Comparison of ENCODE assay signal across 29 mouse cellular contexts in the genomic region with DNA sequence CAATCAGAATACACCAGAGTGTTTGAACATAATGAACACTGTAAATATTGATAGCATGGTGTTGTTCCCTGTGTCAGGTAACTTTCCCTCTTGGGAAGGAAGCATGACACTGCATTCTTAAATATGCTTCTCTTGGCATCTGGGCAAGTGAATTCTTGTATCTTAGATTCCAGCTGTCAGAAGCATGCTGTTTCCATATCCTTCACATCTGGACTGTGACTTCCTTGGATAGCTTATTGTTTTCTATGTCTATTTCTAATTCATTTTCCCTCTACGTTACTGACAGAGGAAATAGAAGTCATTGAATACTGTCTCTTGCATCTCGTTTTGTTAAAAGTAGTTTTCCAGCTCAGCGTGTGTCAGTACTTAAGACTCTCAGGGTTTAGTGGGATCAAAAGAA. TPM values are rescaled to one million over a fixed set of nuclear protein-coding genes. Genes with fewer than 3 reads are reported as not detected.
DNase-seq lines count a peak whose midpoint lies in the region; ATAC-seq and TF ChIP-seq lines count a peak whose summit lies in the region.
"Had no signal": no experiment of that assay in that cellular context is flagged by ENCODE, and none has a peak within 500 bp of the region (broad histone marks: within the 10 kb centered on the region; RNA-seq: fewer than 3 reads in every experiment).

No protein-coding gene starts in this region.

- TF ChIP-seq EP300 in heart, adult 2 months (IDR thresholded peaks at IDR 0.05; ENCODE audit: insufficient read depth, low read depth, low read length): no peak

- WGBS in heart, adult 2 months: 29% methylated on average over 3 of the region's 3 CpGs
- WGBS in kidney, postnatal 0 days: 54% methylated on average over 3 of the region's 3 CpGs
- WGBS in kidney, embryonic 16.5 days: 60% methylated on average over 3 of the region's 3 CpGs
- 39% methylated on average over 3 of the region's 3 CpGs for WGBS in lung, embryonic 16.5 days

- H3K9me3 ChIP-seq in kidney, postnatal 0 days (replicated peaks; ENCODE audit: low read length): no peaks in the 10 kb centered on the region
- no peaks in the 10 kb centered on the region for H3K9me3 ChIP-seq in kidney, embryonic 16.5 days (ENCODE audit: low read length)
- H3K9me3 ChIP-seq in lung, embryonic 16.5 days (ENCODE audit: control insufficient read depth, low read length): no peaks in the 10 kb centered on the region
- H3K9me3 ChIP-seq: embryonic facial prominence, embryonic 12.5 days; forebrain, embryonic 13.5 days; hindbrain, embryonic 13.5 days; limb, embryonic 12.5 days; liver, embryonic 13.5 days; stomach, embryonic 15.5 days had no signal

- intact Hi-C loops in heart, adult 2 months (cut with DNase I): loop anchor here (10.0 kb wide), 2 partner anchors 265 to 745 kb away; a partner anchor contains a TSS

- no peak overlapping the region for H3K4me3 ChIP-seq in heart, adult 2 months
- no peak overlapping the region for H3K4me3 ChIP-seq in kidney, postnatal 0 days (replicated peaks; ENCODE audit: low read depth, low read length)
- H3K4me3 ChIP-seq in kidney, embryonic 16.5 days (ENCODE audit: low read length): no peak overlapping the region
- no peak overlapping the region for H3K4me3 ChIP-seq in lung, embryonic 16.5 days (ENCODE audit: low read length)
- H3K4me3 ChIP-seq in embryonic fibroblast, embryonic 13.5 days (ENCODE audit: insufficient read depth, low read length): no peak overlapping the region
- H3K4me3 ChIP-seq: embryonic facial prominence, embryonic 12.5 days; forebrain, embryonic 13.5 days; hindbrain, embryonic 13.5 days; layer of hippocampus, adult 2 months; left cerebral cortex, adult 2 months; limb, embryonic 12.5 days; liver, embryonic 13.5 days; stomach, embryonic 15.5 days had no signal

- TF ChIP-seq CTCF in heart, adult 2 months (IDR thresholded peaks at IDR 0.05): no peak
- TF ChIP-seq CTCF in kidney, postnatal 0 days (IDR thresholded peaks at IDR 0.05; ENCODE audit: low read depth): no peak
- TF ChIP-seq CTCF in embryonic fibroblast, embryonic 13.5 days (IDR thresholded peaks at IDR 0.05; ENCODE audit: borderline replicate concordance, insufficient read depth, low read length): no peak

- peaks cover 5% of the 10 kb centered on the region; the same call in 1 of the 2 replicates for H3K79me2 ChIP-seq in heart, adult 2 months (replicated peaks; ENCODE audit: control insufficient read depth, insufficient read depth, low read length)

- no peak overlapping the region for H3K9ac ChIP-seq in heart, adult 2 months (ENCODE audit: low read depth, low read length)
- no peak overlapping the region for H3K9ac ChIP-seq in kidney, postnatal 0 days (ENCODE audit: low read depth, low read length)
- no peak overlapping the region for H3K9ac ChIP-seq in kidney, embryonic 16.5 days (replicated peaks; ENCODE audit: low read length)
- no peak overlapping the region for H3K9ac ChIP-seq in lung, embryonic 16.5 days (ENCODE audit: low read length)
- H3K9ac ChIP-seq: embryonic facial prominence, embryonic 12.5 days; forebrain, embryonic 13.5 days; hindbrain, embryonic 13.5 days; limb, embryonic 12.5 days; liver, embryonic 13.5 days; stomach, embryonic 15.5 days had no signal

- no peak overlapping the region for H3K4me2 ChIP-seq in kidney, postnatal 0 days (ENCODE audit: low read length)
- no peak overlapping the region for H3K4me2 ChIP-seq in kidney, embryonic 16.5 days (replicated peaks; ENCODE audit: low read depth, low read length)
- H3K4me2 ChIP-seq in lung, embryonic 16.5 days (ENCODE audit: low read depth, low read length): no peak overlapping the region
- H3K4me2 ChIP-seq: embryonic facial prominence, embryonic 12.5 days; forebrain, embryonic 13.5 days; heart, embryonic 11.5 days; hindbrain, embryonic 13.5 days; limb, embryonic 12.5 days; liver, embryonic 13.5 days; midbrain, embryonic 11.5 days; stomach, embryonic 15.5 days had no signal

- no peaks in the 10 kb centered on the region for H3K27me3 ChIP-seq in heart, adult 2 months (ENCODE audit: control insufficient read depth, insufficient read depth, low read length)
- H3K27me3 ChIP-seq in kidney, postnatal 0 days (ENCODE audit: insufficient read depth, low read length): no peaks in the 10 kb centered on the region
- H3K27me3 ChIP-seq in kidney, embryonic 16.5 days (ENCODE audit: insufficient read depth, low read length): no peaks in the 10 kb centered on the region
- H3K27me3 ChIP-seq in lung, embryonic 16.5 days (ENCODE audit: control insufficient read depth, insufficient read depth, low read depth, low read length): no peaks in the 10 kb centered on the region
- H3K27me3 ChIP-seq: embryonic facial prominence, embryonic 12.5 days; forebrain, embryonic 13.5 days; hindbrain, embryonic 13.5 days; limb, embryonic 12.5 days; liver, embryonic 13.5 days; stomach, embryonic 15.5 days had no signal

- ATAC-seq in kidney, postnatal 0 days (replicated peaks; ENCODE audit: low FRiP score, low read depth): no peak
- ATAC-seq in kidney, embryonic 16.5 days (ENCODE audit: low FRiP score, low TSS enrichment): no peak
- ATAC-seq in lung, embryonic 16.5 days (ENCODE audit: low read depth): peak; percentile 17
- ATAC-seq: forebrain, embryonic 13.5 days; intestine, embryonic 16.5 days; midbrain, embryonic 16.5 days had no signal

- no peak for DNase-seq in heart, adult 2 months
- DNase-seq in heart, adult 9 months (ENCODE audit: low spot score in 2 of 2): no peak
- DNase-seq in kidney, postnatal 0 days (ENCODE audit: low spot score): peak; percentile 41
- DNase-seq in lung, postnatal 14 days: no peak
- no peak for DNase-seq in cerebellum, postnatal 25 days
- DNase-seq: adrenal gland, postnatal 25 days; B cell, adult 2 months; cerebellum, adult 2 months; cerebellum, postnatal 36 days; gastrocnemius, postnatal 36 days; heart, postnatal 4 days; kidney, adult 8-10 months; kidney, postnatal 25 days; liver, embryonic 13.5 days; right cerebral cortex, postnatal 25 days had no signal

- H3K36me3 ChIP-seq in heart, adult 2 months (ENCODE audit: control insufficient read depth, insufficient read depth, low read length): peaks cover 46% of the 10 kb centered on the region
- H3K36me3 ChIP-seq in kidney, postnatal 0 days (ENCODE audit: insufficient read depth, low read length): no peaks in the 10 kb centered on the region; the same call in 1 of the 2 replicates
- H3K36me3 ChIP-seq in kidney, embryonic 16.5 days (ENCODE audit: insufficient read depth, low read length): peaks cover 3% of the 10 kb centered on the region; the same call in 1 of the 2 replicates
- H3K36me3 ChIP-seq in lung, embryonic 16.5 days (ENCODE audit: control insufficient read depth, insufficient read depth, low read length): no peaks in the 10 kb centered on the region
- H3K36me3 ChIP-seq: embryonic facial prominence, embryonic 12.5 days; hindbrain, embryonic 13.5 days; limb, embryonic 12.5 days; liver, embryonic 13.5 days; stomach, embryonic 15.5 days had no signal

- TF ChIP-seq POLR2A in heart, adult 2 months (IDR thresholded peaks at IDR 0.05; ENCODE audit: insufficient read depth, low read depth, low read length): no peak
- TF ChIP-seq POLR2A in embryonic fibroblast, embryonic 13.5 days (IDR thresholded peaks at IDR 0.05; ENCODE audit: low read depth, low read length): no peak

- peaks cover 13% of the 10 kb centered on the region for H3K4me1 ChIP-seq in heart, adult 2 months (ENCODE audit: control insufficient read depth, insufficient read depth, low read length)
- peaks cover under 1% of the 10 kb centered on the region for H3K4me1 ChIP-seq in kidney, postnatal 0 days (replicated peaks; ENCODE audit: insufficient read depth, low read length)
- H3K4me1 ChIP-seq in kidney, embryonic 16.5 days (ENCODE audit: insufficient read depth, low read length): peaks cover 17% of the 10 kb centered on the region
- peaks cover 29% of the 10 kb centered on the region for H3K4me1 ChIP-seq in lung, embryonic 16.5 days (replicated peaks; ENCODE audit: control insufficient read depth, insufficient read depth, low read length)
- peaks cover 7% of the 10 kb centered on the region for H3K4me1 ChIP-seq in embryonic fibroblast, embryonic 13.5 days (ENCODE audit: control insufficient read depth, insufficient read depth, low read length)
- H3K4me1 ChIP-seq: embryonic facial prominence, embryonic 12.5 days had no signal

- peak overlapping the region; percentile 48 for H3K27ac ChIP-seq in heart, adult 2 months
- H3K27ac ChIP-seq in kidney, postnatal 0 days: no peak overlapping the region
- H3K27ac ChIP-seq in kidney, embryonic 16.5 days (ENCODE audit: low read length): no peak overlapping the region
- peak overlapping the region; percentile 78 for H3K27ac ChIP-seq in lung, embryonic 16.5 days (ENCODE audit: low read length)
- H3K27ac ChIP-seq in embryonic fibroblast, embryonic 13.5 days (ENCODE audit: insufficient read depth, low read length): peak overlapping the region; percentile 24; the same call in 1 of the 2 replicates
- H3K27ac ChIP-seq: embryonic facial prominence, embryonic 12.5 days; forebrain, embryonic 13.5 days; hindbrain, embryonic 13.5 days; layer of hippocampus, adult 2 months; left cerebral cortex, adult 2 months; limb, embryonic 12.5 days; liver, embryonic 13.5 days; stomach, embryonic 15.5 days had no signal

RNA-seq across cellular contexts. Expression of a gene that starts 9.2 kb away (rescaled TPM):
- total RNA-seq in heart, adult 2 months (2021): 10 to 100 TPM; 17.2 to 18.5 TPM
- 4.7 and 13.7 TPM in 2 replicates for polyA plus RNA-seq in heart, adult 2 months (2012; rRNA removed)
- polyA plus RNA-seq in kidney, postnatal 0 days (2015; fragmentation: Nextera tagmentation; extraction: Ambion mirVana): 9.5 and 9.9 TPM in 2 replicates
- 7.3 and 9.1 TPM in 2 replicates for polyA plus RNA-seq in kidney, embryonic 16.5 days (2015; fragmentation: Nextera tagmentation; extraction: Ambion mirVana)
- 8.8 and 10.1 TPM in 2 replicates for polyA plus RNA-seq in lung, embryonic 16.5 days (2015; fragmentation: Nextera tagmentation; extraction: Ambion mirVana)
- polyA plus RNA-seq in embryonic fibroblast, embryonic 13.5 days (2011; ENCODE audit: insufficient read length, low read depth, missing spikeins): 109 and 133 TPM in 2 replicates

Comparison
In these comparisons a context has a peak if more than half of its experiments do, and no peak if none do; other contexts are left out.
1. H3K27ac ChIP-seq: peak in heart, adult 2 months (single experiment), lung, embryonic 16.5 days (single experiment) and embryonic fibroblast, embryonic 13.5 days (single experiment); none in kidney, postnatal 0 days (single experiment) and kidney, embryonic 16.5 days (single experiment).